25 mouse cellular contexts compared by ENCODE assay signal in the genomic region with DNA sequence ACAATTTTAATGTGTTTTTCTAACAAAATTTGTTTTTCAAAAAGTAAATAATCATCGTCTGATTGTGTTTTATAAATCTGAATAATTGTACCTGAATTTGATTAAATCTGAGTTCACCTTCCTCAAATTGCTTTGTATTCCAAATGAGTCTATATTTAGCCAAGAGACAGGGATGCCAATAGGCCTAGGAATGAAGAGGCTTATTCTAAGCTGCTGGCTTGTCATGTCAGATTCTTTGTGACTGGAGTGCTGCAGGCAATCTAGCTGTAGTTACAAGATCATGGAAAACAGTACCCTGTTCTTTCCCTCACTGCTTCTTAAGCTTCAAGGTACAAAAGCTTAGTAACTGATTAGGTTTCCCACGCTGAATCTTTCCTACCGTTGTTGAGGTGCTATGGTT.
"Had no signal": no experiment of that assay in that cellular context is flagged by ENCODE, and none has a peak within 500 bp of the region (broad histone marks: within the 10 kb centered on the region; RNA-seq: fewer than 3 reads in every experiment).

No protein-coding gene starts in this region.

- ATAC-seq: hindbrain, embryonic 16.5 days; inflammation-experienced regulatory T-cells, adult 6 months; intestine, embryonic 15.5 days; intestine, postnatal 0 days had no signal

- H3K9ac ChIP-seq: heart, embryonic 13.5 days; heart, embryonic 15.5 days; hindbrain, embryonic 13.5 days; intestine, embryonic 15.5 days; limb, embryonic 12.5 days had no signal

- DNase-seq: gastrocnemius, postnatal 14 days; gastrocnemius, postnatal 36 days; heart, adult 11 months; heart, adult 2 months; heart, postnatal 14 days; heart, postnatal 36 days; kidney, adult 18-20 months; kidney, adult 8-10 months; kidney, postnatal 10 days; kidney, postnatal 25 days; kidney, postnatal 4 days; liver had no signal

- H3K4me1 ChIP-seq: heart, embryonic 13.5 days; heart, embryonic 15.5 days; hindbrain, embryonic 13.5 days; intestine, embryonic 15.5 days; limb, embryonic 10.5 days; limb, embryonic 12.5 days had no signal

- H3K9me3 ChIP-seq: heart, embryonic 15.5 days; hindbrain, embryonic 13.5 days; limb, embryonic 10.5 days; limb, embryonic 12.5 days had no signal

- H3K27ac ChIP-seq: heart, adult 2 months; heart, embryonic 13.5 days; heart, embryonic 15.5 days; hindbrain, embryonic 13.5 days; intestine, embryonic 15.5 days; layer of hippocampus, adult 2 months; left cerebral cortex, adult 2 months; limb, embryonic 10.5 days; limb, embryonic 12.5 days had no signal

- H3K4me3 ChIP-seq: heart, adult 2 months; heart, embryonic 13.5 days; heart, embryonic 15.5 days; hindbrain, embryonic 13.5 days; intestine, embryonic 15.5 days; layer of hippocampus, adult 2 months; left cerebral cortex, adult 2 months; limb, embryonic 10.5 days; limb, embryonic 12.5 days had no signal

- H3K27me3 ChIP-seq: heart, embryonic 13.5 days; heart, embryonic 15.5 days; hindbrain, embryonic 13.5 days; intestine, embryonic 15.5 days; limb, embryonic 12.5 days had no signal

- H3K4me2 ChIP-seq: heart, embryonic 11.5 days; heart, embryonic 13.5 days; heart, embryonic 15.5 days; hindbrain, embryonic 13.5 days; intestine, embryonic 15.5 days; limb, embryonic 12.5 days; liver, embryonic 11.5 days had no signal

- H3K36me3 ChIP-seq: heart, embryonic 13.5 days; heart, embryonic 15.5 days; hindbrain, embryonic 13.5 days; intestine, embryonic 15.5 days; limb, embryonic 10.5 days; limb, embryonic 12.5 days had no signal
